Mouse (Mus musculus) ES-E14 (cell line): Measurements from ENCODE around the gene Pitpnc1.

Experiments
- HCFC1 ChIP-seq: IDR thresholded peaks from 2 replicates; pipeline ENCODE4 v1.6.1; 2012; ENCODE audit warnings: low read length, inconsistent platforms, borderline replicate concordance; ENCODE audit not compliant: insufficient read depth
- ZC3H11A ChIP-seq: IDR thresholded peaks from 2 replicates; pipeline ENCODE4 v1.6.1; 2012; ENCODE audit warnings: low read depth, mild to moderate bottlenecking, inconsistent platforms, low read length, borderline replicate concordance

DNA sequence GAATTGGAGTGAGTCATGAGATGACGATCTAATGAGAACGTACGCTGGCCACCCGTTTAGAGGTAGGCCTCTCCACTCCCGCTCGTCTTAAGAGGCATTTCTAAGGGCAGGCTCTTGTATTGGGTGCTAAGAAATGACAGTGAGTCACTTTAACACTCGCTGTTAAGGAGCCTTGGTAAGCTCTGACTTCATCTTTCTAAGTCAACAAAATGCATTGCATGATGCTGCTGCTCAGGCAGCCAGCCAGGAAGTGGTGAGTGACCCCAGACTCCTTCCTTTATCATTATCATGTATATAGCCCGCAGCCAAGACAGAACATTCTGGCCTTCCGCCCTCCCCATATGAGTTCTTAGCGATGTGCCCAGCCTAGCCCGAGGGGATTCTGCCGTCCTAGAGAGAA is 12.2 kb downstream of the Pitpnc1 start:
- no peak for TF ChIP-seq HCFC1
- TF ChIP-seq ZC3H11A, result no peak
